Mouse (Mus musculus): ENCODE measurements around the gene Padi6.
A peak's percentile ranks its signal among the peaks of the same experiment; 100 is the strongest.

The Padi6 gene

DNA sequence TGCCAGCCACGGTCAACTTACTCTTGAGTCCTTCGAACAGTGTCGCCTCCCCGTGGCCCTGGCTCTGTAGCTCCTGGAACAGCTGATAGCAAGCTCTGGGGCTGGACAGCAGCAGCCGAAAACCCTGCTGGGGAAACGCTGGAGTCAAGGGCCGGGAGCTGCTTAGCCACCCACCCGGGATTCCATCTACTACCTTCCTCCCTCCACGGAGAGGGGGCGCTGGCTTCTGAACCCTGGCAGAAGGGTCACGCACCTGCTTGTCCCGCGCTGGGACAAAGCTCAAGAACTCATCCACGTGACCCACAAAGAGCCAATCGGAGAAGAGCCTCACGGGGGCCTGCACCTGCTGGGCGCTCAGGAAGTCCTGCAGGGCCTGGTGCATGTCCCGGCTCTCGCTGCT lies 7.9 kb upstream of the Padi6 start:
- ATAC-seq (ENCODE audit: low TSS enrichment): no peak

DNA sequence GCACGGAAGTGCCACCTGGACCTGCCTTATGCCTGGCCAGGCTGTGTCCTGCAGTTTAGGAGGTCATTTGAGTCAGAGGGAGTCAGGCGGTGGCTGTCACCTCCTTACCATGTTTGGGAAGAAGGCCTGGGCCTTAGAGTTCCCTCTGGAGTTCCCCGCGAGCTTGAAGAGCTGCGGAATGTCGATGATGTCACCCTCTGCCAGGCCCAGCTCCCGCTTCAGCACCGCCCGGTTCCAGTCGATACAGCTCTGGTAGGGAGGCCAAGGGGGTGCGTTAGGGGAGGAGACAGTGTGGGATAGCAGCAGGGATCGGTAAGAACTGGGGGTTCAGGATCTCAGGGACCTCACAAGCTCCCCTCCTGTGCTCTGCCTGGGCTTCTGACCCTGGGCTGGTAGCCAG lies 5.5 kb upstream of the Padi6 start:
- no peak for ATAC-seq (ENCODE audit: low TSS enrichment)

DNA sequence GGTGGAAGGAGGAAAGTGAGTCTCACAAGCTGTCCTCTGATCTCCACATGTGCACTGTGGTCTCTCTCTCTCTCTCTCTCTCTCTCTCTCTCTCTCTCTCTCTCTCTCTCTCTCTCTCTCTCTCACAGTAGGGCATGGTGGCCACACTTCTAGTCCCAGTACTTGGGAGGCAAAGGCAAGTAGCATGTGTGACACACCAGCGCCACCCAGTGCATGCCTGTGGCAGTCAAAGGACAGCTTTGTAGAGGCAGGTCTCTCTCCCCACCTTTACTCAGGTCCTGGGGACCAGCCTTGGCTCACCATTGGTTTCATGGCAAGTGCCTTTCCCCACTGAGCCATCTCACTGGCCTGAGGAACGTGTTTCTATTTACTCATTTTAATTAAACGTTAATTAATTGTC lies 2.2 kb upstream of the Padi6 start:
- ATAC-seq (ENCODE audit: low TSS enrichment): peak; percentile 70; the same call in 1 of the 2 replicates

DNA sequence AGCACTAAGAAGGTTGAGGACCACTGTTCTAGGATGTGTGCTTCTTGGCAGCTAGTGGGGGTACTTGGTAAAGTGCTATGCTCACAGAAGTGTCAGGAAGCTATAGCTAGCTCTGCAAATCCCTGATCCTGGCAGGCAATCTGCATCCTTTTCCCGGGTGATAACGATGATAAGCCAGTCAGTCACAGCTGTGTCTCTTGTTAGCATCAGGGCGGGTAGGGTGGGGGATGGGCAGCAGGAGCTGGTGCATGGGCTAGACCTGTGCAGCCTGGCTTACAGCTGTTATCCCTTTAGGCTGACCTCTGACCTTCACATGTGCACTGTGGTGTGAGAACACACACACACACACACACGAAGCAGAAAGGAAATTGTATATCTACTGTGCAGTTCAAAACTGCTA lies 643 bp upstream of the Padi6 start:
- no peak for ATAC-seq (ENCODE audit: low TSS enrichment)

DNA sequence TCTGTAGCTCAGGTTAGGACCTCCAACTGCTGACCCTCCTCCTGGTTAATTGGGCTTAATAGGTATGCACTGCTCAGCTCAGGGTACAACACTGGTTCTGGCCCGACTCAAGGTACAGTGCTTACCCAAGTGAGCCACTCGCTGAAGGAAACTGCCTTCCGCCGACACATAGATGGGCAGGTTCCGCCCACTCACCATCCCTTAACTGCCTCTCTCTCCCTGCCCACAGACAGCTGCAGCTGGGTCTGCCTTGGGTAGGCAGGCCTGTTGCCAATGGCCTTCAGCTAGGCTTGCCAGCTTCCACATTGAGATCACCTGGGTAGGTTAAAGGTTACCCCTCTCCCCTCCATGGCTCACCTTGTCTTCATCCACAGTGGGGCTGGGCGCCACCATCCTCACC lies 1.0 kb downstream of the Padi6 start:
- peak; percentile 81; the same call in 1 of the 2 replicates for ATAC-seq (ENCODE audit: low TSS enrichment)

DNA sequence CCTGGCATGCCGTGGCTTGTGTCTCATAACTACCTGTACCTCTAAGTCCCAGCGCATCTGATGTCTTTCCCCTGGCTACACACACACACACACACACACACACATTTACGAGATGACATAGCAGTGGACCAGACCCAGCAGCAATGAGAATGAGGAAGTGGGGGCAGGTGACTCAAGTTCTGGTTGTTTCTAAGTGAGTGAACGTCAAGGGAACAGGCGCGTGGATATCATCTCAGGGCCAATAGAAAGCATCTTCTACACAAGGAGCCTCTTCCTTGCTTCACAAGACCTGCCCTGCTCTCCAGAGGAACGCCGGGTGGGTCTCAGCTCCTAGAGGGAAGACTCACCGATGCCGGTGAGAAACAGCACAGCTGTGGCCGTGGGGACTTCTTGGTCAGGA lies 1.8 kb downstream of the Padi6 start:
- no peak for ATAC-seq (ENCODE audit: low TSS enrichment)

DNA sequence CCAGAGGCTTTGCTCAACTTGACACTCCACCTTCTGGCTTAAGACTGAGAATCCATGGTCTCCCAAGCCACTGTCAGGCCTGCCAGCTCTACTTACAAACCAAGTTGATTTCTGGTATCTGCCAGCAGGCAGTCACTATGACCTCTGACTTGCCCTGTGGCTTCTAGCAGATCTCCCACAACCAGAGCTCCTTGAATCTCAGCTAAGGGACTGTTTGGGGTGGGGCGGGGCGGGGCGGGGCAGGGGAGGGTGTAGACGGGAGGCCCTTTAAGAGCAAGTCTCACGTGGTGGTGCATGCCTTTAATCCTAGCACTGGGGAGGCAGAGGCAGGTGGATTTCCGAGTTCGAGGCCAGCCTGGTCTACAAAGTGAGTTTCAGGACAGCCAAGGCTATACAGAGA lies 9.6 kb downstream of the Padi6 start:
- no peak for ATAC-seq (ENCODE audit: low TSS enrichment)

DNA sequence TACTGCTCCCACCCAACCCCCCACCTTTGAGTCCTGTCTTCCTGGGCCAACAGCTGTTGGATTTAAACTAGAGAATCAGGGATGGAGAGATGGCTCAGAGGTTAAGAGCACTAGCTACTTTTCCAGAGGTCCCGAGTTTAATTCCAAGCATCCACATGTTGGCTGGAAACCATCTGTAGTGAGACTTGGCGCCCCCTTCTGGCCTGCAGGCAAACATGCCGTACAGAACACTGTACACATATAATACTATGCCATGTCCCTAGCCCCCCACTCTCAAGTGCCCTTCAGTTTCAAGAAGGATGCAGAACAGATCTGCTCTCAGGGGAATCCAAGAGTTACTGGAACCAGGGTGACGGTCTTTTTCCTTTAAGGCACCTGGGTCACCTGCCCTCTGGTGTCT lies 10.8 kb downstream of the Padi6 start:
- ATAC-seq (ENCODE audit: low TSS enrichment): no peak

DNA sequence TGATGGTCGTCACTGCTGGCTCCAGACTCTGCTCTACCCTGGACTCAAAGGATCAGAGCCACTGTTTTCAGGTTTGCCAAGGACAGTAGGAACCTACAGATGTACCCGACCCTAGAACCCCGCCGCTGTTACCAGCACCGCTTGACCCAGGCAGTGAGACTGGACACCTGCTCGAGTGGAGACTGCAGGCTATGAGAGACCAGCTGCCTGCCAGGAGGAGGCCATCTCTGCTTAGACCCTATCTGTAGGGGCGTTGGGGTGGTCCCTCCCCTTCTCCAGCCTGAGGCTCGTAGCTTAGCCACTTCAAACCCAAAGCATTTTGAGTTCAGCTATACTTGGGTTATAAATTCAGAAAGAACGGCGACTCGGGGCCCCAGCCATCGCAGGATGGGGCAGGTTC lies 15.5 kb downstream of the Padi6 start:
- ATAC-seq (ENCODE audit: low TSS enrichment): no peak

DNA sequence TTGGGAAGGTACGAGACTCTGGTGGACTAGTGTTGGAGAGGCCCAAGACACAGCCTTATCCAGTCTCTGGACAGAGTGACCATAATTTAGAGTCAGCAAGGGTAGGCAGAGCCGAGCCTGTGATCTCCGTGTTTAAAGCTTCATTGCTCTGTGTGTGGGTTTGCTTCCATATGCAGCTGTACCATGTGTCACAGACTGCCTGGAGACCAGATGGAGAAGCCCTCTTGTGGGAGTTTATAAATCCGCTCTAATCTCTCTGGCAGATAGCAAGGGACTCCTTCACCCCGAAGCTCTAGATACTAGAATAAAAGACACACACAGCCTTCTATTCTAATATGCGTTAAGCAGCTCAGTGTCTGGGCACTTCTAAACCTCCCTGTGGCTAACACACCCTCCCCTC lies 17.7 kb downstream of the Padi6 start:
- ATAC-seq (ENCODE audit: low TSS enrichment): peak; percentile 94

DNA sequence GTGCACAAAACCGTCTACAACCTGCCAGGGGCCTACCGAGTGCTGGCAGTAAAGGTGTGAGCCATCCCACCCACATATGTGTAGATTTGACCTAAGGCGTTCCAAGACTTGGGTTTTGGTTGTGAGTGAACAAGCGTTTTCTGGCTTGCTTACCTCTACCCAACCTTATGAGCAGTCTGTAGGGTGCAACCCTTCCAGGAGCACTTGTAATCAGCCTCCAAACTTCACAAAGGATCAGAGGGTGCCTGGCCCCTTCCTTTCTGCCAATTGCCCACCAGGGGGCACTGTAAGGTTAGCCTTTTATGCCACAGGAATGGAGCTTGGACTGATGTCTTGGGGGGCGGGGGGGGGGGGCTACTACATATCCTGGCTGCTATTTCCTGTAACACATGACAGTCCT lies 18.6 kb downstream of the Padi6 start:
- no peak for ATAC-seq (ENCODE audit: low TSS enrichment)

DNA sequence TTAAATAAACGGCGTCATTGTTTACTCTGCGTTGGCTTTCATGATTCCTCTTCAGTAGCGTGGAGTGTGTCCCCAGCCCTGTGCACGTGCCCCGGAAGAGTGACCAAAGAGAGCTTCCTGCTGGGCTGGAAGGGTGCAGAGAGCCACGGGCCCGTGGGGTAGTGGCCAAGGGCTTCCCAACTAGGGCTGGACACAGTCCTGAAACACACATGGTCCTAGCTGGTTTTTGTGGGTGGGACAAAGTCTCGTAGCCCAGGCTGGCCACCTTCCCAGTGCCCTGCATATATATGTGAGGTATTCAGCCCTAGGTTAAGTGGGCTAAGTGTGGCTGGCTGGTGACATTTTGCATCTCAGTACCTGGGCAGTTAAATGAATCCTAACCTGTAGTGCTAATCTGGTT lies 19.3 kb downstream of the Padi6 start:
- ATAC-seq (ENCODE audit: low TSS enrichment): no peak

DNA sequence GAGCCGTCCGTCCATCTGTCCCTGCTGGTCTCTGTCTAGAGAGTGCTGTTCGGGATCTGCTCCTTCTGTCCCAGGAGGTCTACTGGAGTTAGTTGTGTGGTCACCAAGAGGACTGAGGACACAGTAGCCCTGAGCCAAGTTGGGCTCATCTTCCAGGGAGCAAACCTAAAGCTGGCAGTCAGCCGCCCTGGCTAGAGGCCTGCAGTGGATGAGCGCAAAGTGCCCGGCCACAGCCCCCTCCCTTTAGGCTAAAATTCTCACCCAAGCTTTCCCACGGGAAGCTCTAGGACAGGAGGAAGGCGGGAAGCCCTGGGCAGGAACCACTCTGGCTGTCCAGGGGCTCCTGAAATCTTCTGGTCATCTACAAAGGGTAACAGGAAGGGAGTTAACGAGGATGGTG lies 19.7 kb downstream of the Padi6 start:
- no peak for ATAC-seq (ENCODE audit: low TSS enrichment)

DNA sequence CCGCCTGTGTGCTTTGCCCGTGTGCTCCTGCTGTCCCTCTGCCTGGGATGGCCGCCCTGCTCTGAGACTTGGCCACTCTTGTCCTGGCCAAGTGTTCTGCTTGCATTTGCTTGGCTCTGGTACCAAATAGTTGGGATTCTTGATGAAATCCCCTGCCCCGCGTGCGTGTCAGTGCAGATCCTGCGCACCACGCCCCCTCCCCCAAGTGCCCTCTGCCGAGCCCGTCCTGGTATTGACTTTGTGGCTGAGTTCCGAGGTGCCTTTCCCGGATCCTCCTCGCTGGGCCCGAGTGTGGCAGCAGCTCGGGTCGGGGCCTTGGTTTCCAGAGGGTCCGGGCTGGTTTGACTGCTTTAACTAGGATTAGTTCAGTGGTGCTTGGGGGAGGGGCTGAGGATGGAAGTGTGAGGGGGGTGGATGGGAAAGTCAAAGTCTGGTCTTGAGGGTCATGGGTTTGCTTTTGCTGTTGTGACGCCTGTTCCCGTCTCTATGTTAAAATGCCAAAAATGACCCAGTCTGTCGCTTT lies 20.4 kb downstream of the Padi6 start:
- no peak for ATAC-seq (ENCODE audit: low TSS enrichment)

DNA sequence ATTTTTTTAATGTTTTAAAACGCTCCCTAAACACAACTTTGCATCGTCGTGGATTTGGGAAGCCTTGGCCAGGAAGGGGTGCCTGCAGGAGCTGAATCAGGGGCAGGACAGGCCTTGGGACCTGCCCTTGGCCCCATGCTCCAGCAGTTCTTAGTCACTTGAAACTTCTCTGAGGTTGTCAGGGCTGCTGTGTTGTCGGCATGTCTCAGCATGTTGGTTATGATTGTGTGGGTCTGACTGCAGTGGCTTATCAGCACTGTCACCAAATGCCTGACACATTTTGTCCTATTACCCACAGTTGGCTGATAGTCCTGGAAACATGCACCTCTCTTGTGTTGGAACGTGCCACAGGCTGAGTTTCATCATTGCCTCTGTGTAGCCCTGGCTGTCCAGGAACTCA lies 22.4 kb downstream of the Padi6 start:
- no peak for ATAC-seq (ENCODE audit: low TSS enrichment)

DNA sequence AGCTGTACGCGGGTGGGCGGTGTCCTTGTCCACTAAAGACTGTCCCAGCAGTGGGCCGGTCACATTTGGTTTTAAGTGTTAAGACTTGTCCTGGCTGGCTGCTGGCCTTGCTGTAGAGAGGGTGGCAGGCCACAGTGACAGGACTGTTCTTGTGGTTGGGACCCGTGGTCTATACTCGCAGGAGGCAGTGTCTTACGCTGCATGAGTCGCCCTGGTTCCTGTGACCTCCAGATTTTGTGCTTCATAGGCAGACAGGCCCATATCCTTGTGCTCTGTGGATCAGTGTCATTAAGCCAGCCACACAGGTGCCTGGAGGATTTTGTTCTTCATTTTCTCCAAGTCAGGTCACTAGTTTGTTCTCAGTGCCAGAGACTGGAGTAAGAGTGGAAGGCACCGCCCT lies 24.0 kb downstream of the Padi6 start:
- ATAC-seq (ENCODE audit: low TSS enrichment): no peak

DNA sequence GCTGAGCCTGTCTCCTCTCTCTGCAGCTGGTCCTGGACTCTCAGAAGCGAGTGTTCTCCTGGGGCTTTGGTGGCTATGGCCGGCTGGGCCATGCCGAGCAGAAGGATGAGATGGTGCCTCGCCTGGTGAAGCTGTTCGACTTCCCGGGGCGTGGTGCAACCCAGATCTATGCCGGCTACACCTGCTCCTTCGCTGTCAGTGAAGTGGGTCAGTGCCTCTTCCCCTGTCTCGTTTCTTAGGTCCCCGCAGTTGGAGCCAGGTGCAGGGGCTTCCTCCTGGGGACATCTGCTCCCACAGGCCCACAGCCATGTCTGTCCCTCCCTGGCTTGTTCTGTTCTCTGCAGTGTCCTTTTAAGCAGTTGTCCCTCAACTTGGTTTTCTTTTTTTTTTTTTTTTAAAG lies 25.4 kb downstream of the Padi6 start:
- ATAC-seq (ENCODE audit: low TSS enrichment): no peak

DNA sequence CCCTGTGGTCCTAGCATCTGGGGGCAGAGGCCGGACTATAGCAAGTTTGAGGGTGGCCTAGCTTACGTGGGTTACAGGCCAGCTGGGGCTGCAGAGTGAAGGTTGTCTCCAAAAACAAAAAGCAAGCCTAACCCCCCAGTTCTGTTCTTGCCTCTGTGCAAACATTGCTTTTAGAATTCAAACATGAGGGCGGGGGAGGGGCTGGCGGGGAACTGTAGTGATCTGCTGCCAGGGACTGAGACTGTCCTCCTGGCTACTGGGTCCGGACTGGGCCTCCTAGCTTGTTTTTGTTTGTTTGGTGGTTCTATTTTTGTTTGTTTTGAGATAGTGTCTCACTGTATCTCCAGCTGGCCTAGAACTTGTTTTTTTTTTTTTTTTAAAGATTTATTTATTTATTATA lies 27.9 kb downstream of the Padi6 start:
- no peak for ATAC-seq (ENCODE audit: low TSS enrichment)

DNA sequence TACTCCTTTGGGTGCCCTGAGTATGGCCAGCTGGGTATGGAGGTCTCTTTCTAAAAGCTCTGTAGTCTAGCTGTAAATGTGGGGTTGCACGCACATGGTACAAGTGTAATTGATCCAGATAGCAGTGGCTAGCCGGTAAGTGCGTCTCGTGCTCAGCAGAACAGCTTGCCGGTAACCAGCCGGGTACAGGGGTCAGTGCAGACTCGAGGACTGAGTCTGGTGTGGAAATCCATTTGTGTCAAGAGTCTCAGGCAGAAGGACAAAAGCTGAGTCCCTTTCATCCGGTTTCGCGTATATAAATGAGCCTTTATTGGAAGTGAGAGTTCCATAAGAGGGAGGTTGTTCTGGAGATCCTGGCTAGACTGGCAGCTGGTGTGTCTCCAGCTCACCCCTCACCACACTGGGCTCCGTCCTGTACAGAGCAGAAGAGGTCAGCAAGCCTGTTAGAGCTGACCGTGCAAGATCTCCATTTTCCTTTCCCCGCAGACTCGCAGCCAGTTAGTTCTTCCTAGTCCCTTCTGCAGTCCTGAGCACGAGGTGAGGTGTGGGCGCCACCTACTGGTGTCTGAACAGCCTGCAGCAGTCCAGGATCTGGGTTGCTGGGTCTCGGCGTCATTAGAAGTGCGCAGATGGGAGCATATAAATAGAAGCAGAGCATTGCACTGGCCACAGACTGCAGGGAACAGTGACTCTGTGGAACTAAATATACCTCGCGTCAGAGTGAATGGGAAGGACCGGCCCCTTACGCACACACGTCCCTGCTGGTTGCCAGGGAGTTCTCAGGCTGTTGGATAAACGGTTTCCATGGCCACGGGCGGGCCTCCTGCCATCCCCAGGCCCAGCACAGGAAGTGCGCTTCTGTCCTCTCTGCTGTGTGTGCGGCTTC lies 28.7 kb downstream of the Padi6 start:
- ATAC-seq (ENCODE audit: low TSS enrichment): peak; percentile 97

DNA sequence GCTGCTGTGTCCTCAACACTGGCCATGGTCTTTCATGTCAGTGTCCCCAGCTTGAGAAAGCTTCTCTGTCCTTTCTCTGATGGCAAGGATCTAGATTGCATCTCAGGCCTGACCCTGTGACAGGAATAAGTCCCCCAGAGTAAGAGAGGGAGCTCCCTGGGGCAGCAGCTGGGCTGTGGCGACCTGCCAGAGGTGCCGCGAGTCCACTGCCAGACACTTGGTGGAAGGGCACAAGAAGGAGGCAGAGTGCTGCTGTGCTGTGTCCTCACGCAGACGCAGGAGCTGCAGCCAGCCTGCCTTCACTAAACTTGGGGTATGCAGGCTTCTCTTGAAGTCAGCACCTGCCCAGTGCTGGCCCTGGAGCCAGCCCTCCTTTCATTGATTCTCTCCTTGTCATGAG lies 31.1 kb downstream of the Padi6 start:
- no peak for ATAC-seq (ENCODE audit: low TSS enrichment)

DNA sequence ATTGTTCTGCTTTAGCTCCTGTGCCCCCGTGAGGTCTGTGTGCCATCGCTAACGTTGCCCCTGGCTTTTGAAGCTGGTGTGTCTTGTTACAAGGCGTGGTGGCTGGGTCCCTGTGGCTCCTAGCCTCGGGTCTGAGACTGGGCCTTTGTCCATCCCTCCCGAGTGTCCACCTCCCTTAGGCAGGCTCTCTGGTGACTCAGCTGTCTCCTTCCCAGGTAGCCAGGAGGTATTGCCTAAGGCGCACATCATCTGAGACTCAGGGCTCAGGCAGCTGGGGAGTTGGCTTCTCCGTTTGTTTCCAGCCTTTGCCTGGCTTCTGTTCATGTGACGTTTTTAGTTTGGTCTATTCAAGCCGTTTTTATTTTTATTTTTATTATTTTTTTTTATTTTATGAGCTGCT lies 31.7 kb downstream of the Padi6 start:
- no peak for ATAC-seq (ENCODE audit: low TSS enrichment)

DNA sequence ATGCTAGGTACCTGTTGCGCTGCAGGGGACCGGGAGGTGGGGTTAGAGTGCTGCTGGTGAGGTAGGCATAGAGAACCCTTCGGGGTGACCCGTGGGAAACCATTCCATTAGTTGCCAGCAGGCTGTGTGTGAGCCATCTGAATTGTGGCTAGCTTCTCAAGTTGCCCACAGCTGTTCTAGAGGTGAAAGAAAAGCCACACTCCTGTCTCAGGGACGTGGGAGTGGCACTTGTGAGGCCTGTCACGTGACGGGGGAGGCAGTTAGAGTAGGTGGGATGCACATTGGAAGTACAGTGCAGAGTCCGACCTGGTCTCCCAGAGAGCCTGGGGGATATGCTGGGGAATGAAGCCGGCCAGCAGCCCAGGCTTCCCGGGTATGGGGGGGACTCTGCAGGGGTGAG lies 32.8 kb downstream of the Padi6 start:
- no peak for ATAC-seq (ENCODE audit: low TSS enrichment)

DNA sequence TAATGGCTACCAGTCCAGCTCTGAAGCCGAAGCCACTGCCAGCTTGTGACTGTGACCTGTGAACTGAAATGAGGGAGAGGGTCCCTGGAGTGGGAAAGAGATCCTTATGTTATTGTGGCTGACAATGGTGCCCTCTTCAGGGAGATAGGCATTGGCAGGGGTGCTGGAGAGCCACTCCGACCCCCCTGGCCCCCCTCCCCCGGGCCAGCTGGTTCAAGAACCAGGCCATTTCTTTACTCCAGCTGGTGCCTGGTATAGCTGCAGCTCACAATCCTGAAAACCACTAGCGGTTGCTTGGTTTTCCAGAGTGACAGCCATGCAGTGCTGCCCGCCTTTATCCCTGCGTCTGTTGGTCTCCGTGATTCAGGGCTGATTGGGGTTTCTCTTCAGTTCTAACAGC lies 33.3 kb downstream of the Padi6 start:
- no peak for ATAC-seq (ENCODE audit: low TSS enrichment)
